In genomic region chr16:13255855-13256635, GRCm38 (mm10) we compare ENCODE assay signal across 8 mouse cellular contexts. TPM values are rescaled to one million over a fixed set of nuclear protein-coding genes. Genes with fewer than 3 reads are reported as not detected.
DNase-seq lines count a peak whose midpoint lies in the region; ATAC-seq and TF ChIP-seq lines count a peak whose summit lies in the region.

Gene Mrtfb (plus strand): TSS chr16:13256481.

- 2% methylated on average over 53 of the region's 56 CpGs for WGBS in bone marrow, adult 2 months
- 2% methylated on average over 30 of the region's 56 CpGs for WGBS in embryonic facial prominence, embryonic 14.5 days
- WGBS in limb, embryonic 13.5 days, result under 1% methylated on average over 39 of the region's 56 CpGs
- 1% methylated on average over 48 of the region's 56 CpGs for WGBS in midbrain, embryonic 15.5 days

- H3K27me3 ChIP-seq in embryonic facial prominence, embryonic 14.5 days (replicated peaks; ENCODE audit: control insufficient read depth, insufficient read depth, low read length), result no peaks in the 10 kb centered on the region
- no peaks in the 10 kb centered on the region for H3K27me3 ChIP-seq in limb, embryonic 13.5 days
- no peaks in the 10 kb centered on the region for H3K27me3 ChIP-seq in midbrain, embryonic 15.5 days (replicated peaks)

- peak within 1 kb of the TSS; percentile 94 for H3K9ac ChIP-seq in embryonic facial prominence, embryonic 14.5 days (ENCODE audit: low read depth, low read length)
- H3K9ac ChIP-seq in limb, embryonic 13.5 days, result peak within 1 kb of the TSS; percentile 93
- peak within 1 kb of the TSS; percentile 80 for H3K9ac ChIP-seq in midbrain, embryonic 15.5 days

- peak within 1 kb of the TSS; percentile 46 for H3K27ac ChIP-seq in bone marrow, adult 2 months (ENCODE audit: control insufficient read depth, insufficient read depth, low read depth, low read length, poor library complexity)
- peak within 1 kb of the TSS; percentile 77 for H3K27ac ChIP-seq in embryonic facial prominence, embryonic 14.5 days (replicated peaks; ENCODE audit: low read depth, low read length)
- H3K27ac ChIP-seq in limb, embryonic 13.5 days, result peak within 1 kb of the TSS; percentile 90
- peak within 1 kb of the TSS; percentile 87 for H3K27ac ChIP-seq in midbrain, embryonic 15.5 days

- no peaks in the 10 kb centered on the region for H3K36me3 ChIP-seq in embryonic facial prominence, embryonic 14.5 days (ENCODE audit: control insufficient read depth, insufficient read depth, low read length)
- no peaks in the 10 kb centered on the region for H3K36me3 ChIP-seq in limb, embryonic 13.5 days
- H3K36me3 ChIP-seq in midbrain, embryonic 15.5 days (replicated peaks), result no peaks in the 10 kb centered on the region

- peak; percentile 38; the same call in 1 of the 2 replicates for TF ChIP-seq POLR2A in bone marrow, adult 2 months (IDR thresholded peaks at IDR 0.05; ENCODE audit: borderline replicate concordance, control insufficient read depth, low read depth, low read length)

- peak; percentile 92 for ATAC-seq in embryonic facial prominence, embryonic 14.5 days (ENCODE audit: low read depth)
- peak; percentile 90 for ATAC-seq in limb, embryonic 13.5 days (ENCODE audit: low FRiP score, low read depth)
- peak; percentile 96 for ATAC-seq in midbrain, embryonic 15.5 days (replicated peaks)

- peaks cover 2% of the 10 kb centered on the region; the same call in 1 of the 2 replicates for H3K4me1 ChIP-seq in bone marrow, adult 2 months (ENCODE audit: control insufficient read depth, insufficient read depth, low read length)
- peaks cover 19% of the 10 kb centered on the region; the same call in 1 of the 2 replicates for H3K4me1 ChIP-seq in embryonic facial prominence, embryonic 14.5 days (ENCODE audit: control insufficient read depth, insufficient read depth, low read length)
- peaks cover 20% of the 10 kb centered on the region for H3K4me1 ChIP-seq in limb, embryonic 13.5 days
- H3K4me1 ChIP-seq in midbrain, embryonic 15.5 days, result peaks cover 16% of the 10 kb centered on the region

- no peaks in the 10 kb centered on the region for H3K9me3 ChIP-seq in embryonic facial prominence, embryonic 14.5 days (ENCODE audit: control insufficient read depth, low read length)
- no peaks in the 10 kb centered on the region for H3K9me3 ChIP-seq in limb, embryonic 13.5 days
- H3K9me3 ChIP-seq in midbrain, embryonic 15.5 days, result no peaks in the 10 kb centered on the region

- peak; percentile 95 for DNase-seq in A20 (ENCODE audit: low read depth, low spot score)
- DNase-seq in embryonic facial prominence, embryonic 14.5 days (ENCODE audit: low spot score), result peak; percentile 92
- DNase-seq in heart, adult 8-10 months (ENCODE audit: low spot score), result peak; percentile 87
- peak; percentile 82 to 90 for DNase-seq in kidney, adult 8-10 months
- DNase-seq in spleen, adult 18-20 months, result peak; percentile 82 to 92

- no peak for TF ChIP-seq CTCF in bone marrow, adult 2 months (IDR thresholded peaks at IDR 0.05; ENCODE audit: control insufficient read depth, insufficient read depth, low read length)

- H3K4me2 ChIP-seq in embryonic facial prominence, embryonic 14.5 days (ENCODE audit: low read depth, low read length), result peak within 1 kb of the TSS; percentile 78
- H3K4me2 ChIP-seq in limb, embryonic 13.5 days (replicated peaks), result peak within 1 kb of the TSS; percentile 81
- peak within 1 kb of the TSS; percentile 94 for H3K4me2 ChIP-seq in midbrain, embryonic 15.5 days

- peak within 1 kb of the TSS; percentile 83 for H3K4me3 ChIP-seq in bone marrow, adult 2 months (replicated peaks; ENCODE audit: control insufficient read depth, low read depth, low read length)
- H3K4me3 ChIP-seq in embryonic facial prominence, embryonic 14.5 days (ENCODE audit: low read depth, low read length), result peak within 1 kb of the TSS; percentile 65
- H3K4me3 ChIP-seq in limb, embryonic 13.5 days, result peak within 1 kb of the TSS; percentile 84
- peak within 1 kb of the TSS; percentile 68 for H3K4me3 ChIP-seq in midbrain, embryonic 15.5 days

RNA-seq across cellular contexts. Expression of gene Mrtfb, which starts in this region (rescaled TPM):
- 1.8 and 2.4 TPM in 2 replicates for polyA plus RNA-seq in bone marrow, adult 2 months (2011; ENCODE audit: insufficient read depth, insufficient read length, low replicate concordance, missing spikeins)
- 22.5 and 24.5 TPM in 2 replicates for polyA plus RNA-seq in embryonic facial prominence, embryonic 14.5 days (2014; fragmentation: Nextera tagmentation; extraction: Ambion mirVana)
- 10 to 100 TPM; 24.5 to 32.8 (median 28.8) TPM for total RNA-seq in heart, adult 8-10 months (2022)
- 23.0 and 24.0 TPM in 2 replicates for polyA plus RNA-seq in limb, embryonic 13.5 days (2015; fragmentation: Nextera tagmentation; extraction: Ambion mirVana)
- polyA plus RNA-seq in midbrain, embryonic 15.5 days (2015; fragmentation: Nextera tagmentation; extraction: Ambion mirVana), result 11.9 and 14.0 TPM in 2 replicates

Comparison
In these comparisons a context has a peak if more than half of its experiments do, and no peak if none do; other contexts are left out.
1. Peak in every context shown above with its lines: DNase-seq, ATAC-seq, H3K4me3 ChIP-seq and H3K27ac ChIP-seq.